Mouse (Mus musculus) retina, postnatal 7 days (tissue): ENCODE measurements around the gene Scn9a.

Experiments
- DNase-seq: peaks from one replicate; pipeline ENCODE4 v3.0.0-alpha.2; 2012; ENCODE audit warnings: low read depth, low spot score

Scn9a gene

DNA sequence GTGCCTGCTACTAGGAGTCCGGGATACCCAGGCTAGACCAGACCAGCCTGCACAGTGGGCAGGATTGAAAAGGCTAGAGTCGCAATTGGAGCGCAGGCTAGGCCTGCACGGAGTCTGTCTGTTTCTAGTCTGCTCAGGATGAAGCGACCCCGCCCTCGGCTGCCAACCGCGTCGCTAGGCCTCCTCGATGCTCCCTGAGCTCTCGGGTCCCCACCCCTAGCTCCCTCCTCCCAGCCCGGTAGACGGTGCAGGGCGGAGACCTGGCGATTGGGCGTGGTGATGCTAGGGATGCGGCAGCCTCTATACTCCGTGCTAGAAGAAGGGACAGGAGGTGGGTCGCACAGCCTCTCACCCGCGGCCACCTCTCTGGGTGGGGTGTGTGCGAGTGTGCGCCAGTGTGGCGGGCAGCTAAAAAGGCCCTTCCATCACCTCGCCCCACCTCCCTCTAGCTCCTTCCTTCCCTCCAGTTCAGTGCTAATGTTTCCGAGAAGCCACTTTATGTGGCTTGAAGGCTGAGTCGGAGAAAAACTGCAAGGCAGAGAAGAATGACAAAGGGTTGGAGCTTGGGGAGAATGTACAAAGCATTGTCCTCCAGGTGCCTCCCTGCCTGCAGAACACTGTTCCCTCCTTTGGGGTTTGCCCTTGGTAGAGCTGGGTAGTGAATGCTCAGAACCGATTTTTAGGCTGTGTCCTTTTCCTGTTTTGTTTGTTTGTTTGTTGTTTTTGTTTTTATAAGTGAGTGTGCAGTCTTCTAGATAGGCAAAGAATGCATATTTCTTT is at the start of gene Scn9a:
Scn9a (minus strand) TSS at position 383 of the 780 bp plus-strand sequence.
- DNase-seq: no peak

DNA sequence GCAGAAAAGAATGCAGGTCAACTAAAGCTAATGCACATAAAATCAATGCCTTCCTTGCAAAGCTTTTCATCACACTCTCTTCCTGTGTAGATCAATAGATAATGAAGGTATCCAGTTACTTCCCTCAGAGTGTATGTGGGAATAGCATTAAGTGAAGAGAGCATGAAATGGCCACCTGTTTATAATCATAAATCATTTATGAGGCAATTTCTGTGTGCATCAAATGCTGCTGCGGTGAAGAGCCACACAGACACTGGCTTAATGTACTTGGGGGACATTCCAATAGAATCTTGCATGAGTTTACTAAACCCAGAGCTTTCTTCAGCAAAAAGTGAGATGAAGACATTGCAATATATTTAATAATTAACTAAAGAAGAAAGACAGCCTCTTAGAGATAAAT is 27.2 kb upstream of the Scn9a start:
- DNase-seq: no peak

DNA sequence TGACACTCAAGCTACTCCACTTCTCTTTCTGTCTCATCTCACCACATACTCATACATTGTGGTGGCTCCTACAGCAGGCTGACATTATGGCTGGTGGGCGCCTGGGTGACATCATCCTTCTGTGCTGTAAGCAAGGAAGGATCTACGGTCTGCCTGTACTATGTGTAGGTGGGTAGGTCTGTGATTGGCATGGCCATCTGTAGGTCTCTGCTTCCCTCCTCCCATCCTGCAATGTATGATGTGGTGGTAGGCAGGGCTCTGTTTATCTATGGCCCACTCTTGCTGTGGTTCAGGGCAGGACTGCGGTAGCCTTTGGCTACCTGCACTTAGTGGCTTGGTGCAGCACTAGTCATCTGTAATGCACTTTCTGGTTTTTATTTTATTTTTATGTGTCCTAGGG is 21.7 kb upstream of the Scn9a start:
- DNase-seq: no peak

DNA sequence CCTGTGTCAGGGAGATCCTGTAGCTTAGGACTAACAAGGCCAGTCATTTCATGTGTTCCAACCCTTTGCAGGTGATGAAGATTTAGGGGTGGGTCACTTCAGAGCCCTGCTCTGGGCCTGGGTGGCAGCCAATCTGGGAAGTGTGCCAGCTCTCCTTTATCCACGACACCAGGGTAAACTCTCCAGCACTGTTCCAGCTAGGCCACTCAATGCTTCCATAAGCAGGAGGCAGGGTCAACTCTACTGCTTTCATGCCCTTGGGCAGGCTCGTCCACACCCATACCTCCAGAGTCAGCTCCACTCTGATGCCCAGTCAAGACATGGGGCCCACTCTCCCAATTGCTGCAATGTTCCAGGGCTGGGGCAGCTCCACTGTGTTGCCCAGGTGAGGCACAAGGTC is 20.7 kb upstream of the Scn9a start:
- DNase-seq: no peak

DNA sequence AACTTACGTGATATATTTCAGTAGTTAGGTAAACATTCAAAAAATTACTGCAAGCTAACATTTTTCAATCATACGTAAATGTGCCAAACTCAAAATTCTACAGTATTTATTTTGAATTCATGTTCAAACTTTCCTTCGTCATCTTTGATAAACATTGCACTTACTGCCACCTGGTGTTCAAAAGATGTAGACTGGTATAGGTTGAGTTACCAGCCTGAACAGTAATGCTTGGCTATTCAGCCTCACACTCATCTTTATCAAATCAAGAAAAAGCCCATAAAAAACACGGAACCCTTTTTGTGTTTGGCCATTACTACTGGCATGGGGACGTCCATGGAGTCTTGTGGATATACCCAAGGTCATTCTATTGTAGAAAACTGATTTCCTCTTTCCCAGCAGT is 9.6 kb upstream of the Scn9a start:
- no peak for DNase-seq

DNA sequence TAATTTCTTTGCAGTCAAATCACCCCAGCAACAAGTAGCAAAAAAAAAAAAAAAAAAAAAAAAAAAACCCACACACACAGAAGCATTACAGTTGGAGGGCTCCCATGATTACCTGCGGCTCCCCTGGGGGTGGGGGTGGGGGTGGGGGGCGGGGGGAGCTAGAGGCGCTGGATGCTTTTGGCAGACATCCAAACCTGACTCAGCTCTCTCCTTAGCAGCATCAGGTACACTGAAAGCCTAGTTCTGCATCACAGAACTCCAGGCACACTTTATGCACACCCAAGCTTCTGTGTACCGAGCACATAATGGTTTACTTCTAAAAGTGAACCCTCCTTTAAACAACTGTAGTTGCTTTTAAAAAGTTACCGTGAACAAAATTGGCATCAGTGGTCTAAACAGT is 2.0 kb downstream of the Scn9a start:
- no peak for DNase-seq

DNA sequence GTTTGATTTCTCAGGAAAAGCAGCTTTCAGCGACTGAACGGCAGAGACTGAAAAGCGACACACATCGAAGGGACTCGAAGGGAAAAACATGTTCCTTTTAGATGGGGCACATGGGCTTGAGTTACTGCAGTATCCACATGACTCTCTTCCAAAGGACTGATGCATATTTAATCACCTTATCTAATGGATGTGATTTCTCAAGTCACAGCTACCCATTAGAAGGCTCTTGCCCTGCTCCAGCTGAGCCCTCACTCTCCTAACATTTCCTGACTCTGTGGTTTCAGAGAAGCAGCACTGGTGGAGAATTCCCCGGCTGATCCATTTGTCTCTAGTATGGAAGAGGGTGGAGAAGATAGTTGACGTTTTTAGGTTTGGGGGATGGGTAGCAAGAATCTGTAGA is 23.7 kb downstream of the Scn9a start:
- no peak for DNase-seq

DNA sequence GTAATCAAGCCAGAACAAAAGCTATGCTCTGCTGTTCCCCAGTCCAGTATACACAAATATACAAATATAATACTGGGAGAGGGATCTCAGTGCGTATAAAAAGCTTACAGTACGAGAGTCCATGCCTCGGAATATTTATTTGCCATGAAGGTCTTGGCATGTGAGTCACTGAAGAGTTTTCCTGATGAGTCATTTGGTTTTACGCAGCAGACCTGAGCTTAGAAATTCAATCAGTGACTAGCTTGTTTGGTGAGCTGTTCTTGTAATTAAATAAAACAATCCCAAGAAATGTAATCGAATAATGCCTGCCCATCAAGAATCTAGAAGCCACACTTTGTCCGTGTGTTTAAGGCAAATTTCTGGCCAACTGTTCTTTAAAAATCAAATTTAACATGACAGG is 37.4 kb downstream of the Scn9a start:
- DNase-seq: no peak

DNA sequence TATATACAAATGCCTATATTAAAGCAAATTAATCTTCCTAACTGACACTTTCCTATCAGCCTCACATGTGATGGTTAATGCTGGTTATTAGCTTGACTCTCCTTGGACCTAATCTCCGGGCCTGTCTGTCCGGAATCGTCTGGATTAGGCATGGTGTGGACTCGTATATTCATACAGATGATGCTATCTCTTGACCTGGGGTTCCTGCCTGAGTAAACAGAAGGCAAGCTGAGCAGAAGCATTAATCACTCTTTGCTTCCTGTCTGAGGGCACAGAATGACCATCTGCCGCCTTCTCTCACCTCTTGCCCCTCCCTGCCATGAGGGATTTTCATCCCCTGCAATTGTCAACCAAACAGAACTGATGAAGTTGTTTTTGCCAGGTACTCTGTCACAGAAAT is 38.6 kb downstream of the Scn9a start:
- no peak for DNase-seq

DNA sequence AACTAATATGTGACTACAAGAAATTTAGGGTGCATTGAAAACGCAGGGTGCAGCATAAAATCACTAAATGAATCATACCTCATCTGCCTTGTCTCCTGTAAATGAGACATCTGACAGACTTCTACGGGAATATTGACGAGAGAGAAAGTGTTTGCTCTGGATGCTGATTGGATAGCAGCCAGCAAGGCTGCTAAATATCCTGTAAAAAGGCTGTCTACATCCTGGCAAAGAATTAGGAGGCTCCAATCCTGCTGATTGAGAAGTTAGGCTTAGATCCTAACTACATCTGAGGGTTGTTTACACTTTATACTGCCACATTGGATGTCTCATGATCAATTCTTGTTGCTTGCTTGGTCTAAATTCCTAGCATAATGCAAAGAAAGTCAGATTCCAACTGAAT is 44.6 kb downstream of the Scn9a start:
- DNase-seq: no peak

DNA sequence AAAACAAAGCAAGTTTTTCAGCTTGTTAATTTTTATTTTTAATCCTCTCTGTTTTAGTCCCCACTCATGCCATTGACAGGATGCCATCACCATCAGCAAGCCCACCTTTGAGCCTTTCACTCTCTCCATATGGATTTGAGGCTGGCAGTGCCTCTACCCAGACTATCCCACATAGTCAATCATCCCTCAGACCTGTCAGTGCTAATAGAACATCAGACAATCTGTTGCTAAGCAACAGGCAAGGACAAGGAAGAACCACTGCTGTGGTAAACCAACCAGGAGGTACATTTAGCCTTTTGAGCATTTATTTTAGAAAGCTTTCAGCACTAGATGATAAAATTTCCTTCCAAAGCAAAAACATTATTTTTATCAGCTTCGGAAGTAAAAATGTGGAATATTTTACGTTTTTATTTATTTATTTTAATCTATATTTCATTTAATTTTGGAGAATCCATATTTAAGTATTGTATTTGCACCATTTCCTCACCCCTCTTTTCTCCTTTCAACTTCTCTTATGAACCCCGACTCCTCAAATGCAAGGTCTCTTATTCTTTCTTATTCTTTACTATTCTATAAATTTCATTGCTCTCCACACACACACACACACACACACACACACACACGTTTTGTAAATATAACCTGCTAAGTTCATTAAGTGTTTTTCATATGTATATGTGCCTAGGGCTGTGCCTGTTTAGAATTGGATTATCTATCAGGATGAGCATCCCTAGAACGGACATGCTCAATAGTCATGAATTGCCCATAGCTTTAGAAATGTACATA is 54.5 kb downstream of the Scn9a start:
- DNase-seq: no peak

DNA sequence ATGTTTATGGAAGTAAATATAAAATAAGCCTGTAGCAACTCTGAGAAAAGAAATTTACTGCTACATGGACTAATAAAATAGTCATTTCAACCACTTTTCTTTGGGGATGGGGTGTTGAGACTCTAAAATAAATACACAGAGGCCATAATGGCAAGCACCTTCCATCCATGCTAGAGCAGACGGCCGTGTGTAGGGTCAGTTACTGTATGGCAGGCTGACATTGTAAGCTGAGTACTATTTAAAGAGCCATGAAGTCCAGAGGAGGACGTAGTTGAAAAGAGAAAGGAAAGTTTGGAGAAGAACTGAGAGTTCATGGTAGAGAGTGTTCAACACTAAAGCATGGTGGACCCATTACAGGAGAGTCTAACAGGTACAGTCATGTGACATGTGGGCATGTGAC is 86.5 kb downstream of the Scn9a start:
- no peak for DNase-seq

DNA sequence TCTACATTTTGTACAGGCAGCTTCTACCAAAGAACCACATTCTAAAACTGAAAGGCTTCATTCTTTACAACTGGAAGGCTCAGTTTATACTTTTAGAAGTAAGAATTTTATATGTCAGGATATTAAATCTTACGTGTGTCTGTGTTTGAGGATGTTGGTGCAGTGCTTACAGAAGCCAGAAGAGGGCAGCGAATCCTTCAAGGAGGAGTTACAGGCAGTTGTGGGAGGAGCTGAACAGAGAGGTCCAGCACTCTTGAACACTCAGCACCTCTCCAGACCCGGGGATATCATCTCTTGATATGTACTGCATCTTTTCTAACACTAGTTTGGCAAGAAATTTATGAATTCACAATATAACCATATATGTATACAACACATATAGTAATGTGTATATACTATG is 114.8 kb downstream of the Scn9a start:
- no peak for DNase-seq

DNA sequence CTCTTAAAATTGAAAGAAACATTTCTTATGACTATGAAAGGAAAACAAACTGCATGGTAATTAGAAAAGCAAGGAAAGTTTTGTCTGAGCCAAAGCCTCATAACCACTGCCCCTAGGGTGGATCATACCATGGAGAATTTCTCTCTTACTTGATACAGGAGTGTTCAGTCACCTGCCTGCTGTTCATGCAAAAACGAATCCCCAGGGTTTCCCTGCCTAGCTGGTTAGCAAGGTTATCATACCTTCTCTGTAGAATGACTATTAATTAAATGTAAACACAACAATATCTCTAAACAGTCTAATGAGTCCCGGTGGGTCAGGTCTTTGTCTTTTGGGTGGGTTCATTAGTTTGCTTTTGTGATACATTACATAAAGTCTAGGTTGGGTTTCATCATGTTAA is 123.3 kb downstream of the Scn9a start:
- no peak for DNase-seq

DNA sequence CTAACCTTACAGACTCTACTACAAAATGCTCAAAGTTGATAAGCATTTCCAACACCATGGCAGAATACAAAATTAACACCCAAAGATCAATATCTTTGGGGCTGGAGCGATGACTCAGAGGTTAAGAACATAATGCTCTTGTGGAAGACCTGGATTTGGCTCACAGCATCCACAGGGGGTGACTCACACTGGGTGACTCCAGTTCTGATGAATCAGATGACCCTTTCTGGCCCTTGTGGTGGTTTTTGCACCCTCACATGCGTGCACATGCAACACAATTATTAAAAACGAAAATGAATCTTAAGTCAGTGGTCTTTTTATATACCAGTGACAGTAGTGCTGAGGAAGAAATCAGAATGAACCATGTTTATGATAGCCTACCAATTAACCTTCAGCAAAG is 126.7 kb downstream of the Scn9a start:
- no peak for DNase-seq

DNA sequence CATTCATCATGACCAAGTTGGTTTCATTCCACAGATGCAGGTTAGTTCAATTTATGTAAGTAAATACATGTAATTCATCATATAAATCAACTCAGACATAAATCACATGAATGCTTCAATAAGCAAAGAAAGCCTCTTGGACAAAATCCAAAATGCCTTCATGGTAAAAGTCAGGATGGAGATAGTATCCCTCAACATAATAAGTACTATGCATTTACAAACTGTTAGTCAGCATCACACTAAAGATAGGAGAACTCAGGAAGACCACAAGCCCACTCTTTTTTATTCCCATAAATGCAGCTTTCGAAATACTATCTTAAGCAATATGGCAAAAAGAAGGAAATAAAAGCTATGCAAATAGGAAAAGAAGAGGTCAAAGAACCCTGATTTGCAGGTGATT is 127.1 kb downstream of the Scn9a start:
- DNase-seq: no peak

DNA sequence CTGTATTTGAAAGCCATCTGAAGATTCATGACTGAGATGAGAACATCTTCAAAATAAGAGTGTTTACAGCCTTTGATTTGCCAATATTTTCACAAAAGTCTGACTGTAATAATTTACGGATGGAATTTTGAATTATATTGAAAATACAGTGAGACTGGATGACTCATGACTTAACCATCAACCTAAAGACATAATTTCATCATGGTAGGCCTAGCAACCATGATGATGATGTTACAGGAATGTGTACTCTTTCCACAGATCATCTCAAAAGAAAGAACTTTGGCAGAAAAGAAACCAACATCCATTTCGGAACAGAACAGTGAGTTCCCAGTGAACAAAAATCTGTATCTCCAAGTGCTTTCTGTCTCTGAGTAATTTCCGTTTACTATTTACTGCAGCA is 132.6 kb downstream of the Scn9a start:
- DNase-seq: no peak

DNA sequence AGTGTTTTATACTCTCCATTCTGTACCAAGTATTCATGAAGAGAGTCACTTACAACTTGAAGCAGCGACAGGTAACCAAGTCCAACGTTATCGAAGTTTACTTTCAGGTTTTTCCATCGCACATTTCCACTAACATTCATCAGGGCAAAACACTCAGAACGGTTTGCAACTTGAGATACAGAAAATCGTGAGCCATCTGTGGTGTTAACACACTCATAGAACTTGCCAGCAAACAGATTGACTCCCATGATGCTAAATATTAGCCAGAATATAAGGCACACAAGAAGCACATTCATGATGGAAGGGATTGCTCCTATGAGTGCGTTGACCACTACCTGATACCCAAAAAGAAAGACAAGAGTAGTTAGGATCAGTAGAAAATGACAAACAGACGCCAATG is 140.2 kb downstream of the Scn9a start:
- no peak for DNase-seq

DNA sequence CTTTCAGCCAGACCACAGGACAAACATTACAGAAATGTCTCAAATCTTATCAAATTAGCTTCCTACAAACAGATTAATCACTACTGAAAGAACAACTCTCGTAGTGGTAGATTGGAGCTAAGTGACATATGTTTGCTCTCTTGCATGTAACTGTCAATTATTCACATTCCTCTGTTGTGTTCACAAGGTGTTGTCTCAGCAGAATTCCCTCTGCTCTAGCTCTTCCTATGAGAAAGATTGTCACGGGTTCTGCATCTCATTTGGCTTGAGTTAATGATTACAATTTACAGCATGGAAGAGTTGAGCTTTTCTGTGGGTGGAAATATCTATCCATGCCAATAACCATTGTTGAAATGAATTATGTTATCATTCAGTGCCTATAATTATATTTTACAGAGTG is 156.4 kb downstream of the Scn9a start:
- DNase-seq: no peak

DNA sequence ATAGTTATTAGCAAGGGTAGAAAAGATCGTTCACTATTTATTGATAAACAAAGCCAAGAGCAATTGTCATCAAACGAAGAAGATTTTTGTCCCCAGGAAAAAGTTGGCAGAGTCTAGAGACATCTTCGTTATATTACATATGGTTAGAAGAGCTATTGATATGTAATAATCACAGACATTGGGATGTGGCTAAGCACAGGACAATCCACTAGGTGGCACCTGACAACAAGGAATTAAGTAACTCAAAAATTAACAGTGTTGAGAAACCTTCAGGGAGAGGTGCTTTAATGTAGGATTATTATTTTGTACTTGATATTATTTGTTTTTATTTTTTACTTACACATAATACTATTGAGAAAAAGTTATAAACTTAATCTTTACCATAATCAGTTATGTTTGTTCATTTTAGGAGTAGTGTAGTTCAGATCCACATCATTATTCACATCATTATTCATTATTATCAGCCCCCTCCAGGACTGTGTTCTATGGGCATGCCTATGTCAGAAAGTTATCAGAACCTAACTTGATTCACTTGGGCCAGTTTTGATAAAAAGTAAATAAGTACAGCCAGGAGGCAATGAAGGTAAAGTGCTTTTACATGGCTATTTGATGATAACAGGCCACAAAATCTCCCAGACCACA is 161.5 kb downstream of the Scn9a start:
- DNase-seq: peak; percentile 8

DNA sequence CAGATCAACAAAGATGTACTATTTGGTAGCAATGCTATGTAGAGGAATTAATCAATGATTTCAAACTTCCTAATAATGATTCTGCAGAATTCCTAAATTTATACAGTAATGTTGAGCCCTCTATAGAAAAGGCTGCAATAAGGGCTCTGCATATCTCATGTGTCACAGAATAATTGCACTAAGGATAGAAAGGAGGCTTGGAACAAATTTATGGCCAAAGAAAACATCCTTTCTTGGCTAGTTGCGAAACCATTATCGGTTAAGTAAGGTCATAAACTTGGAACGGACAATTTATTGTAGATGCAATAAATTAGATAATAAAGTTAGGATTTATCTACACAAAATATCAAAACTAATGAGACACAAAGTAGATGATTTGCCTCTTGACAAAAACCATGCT is 169.3 kb downstream of the Scn9a start:
- DNase-seq: no peak

DNA sequence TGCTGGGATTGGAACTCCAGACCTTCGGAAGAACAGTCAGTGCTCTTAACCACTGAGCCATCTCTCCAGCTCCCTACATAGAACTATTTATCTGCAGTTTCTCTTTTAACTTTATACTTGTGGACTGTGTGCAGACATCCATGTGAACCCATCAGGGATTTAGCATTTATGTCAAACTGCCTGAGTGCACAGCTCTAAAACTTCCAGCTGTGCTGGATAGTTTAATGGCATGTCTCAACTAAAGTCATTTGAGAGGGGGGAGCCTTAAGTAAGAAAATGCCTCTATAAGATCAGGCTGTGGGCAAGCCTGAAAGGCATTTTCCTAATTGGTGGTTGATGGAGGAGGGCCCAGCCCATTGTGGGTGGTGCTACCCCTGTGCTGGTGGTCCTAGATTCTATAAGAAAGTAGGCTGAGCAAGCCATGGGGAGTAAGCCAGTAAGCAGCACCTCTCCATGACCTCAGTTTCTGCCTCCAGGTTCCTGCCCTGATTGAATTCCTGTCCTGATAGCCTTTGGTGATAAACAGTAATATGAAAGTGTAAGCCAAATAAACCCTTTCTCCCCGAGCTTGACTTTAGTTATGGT is 169.8 kb downstream of the Scn9a start:
- no peak for DNase-seq
